Mouse (Mus musculus) midbrain, embryonic 16.5 days (tissue): ENCODE measurements around the gene Samd5. TPM values are rescaled to one million over a fixed set of nuclear protein-coding genes. Genes with fewer than 3 reads are reported as not detected.

ENCODE experiments used
- ATAC-seq: fragments of 200-750 bp; cut with Nextera tagmentation; 2 replicates; pipeline ENCODE4 v1.8.0; 2017; ENCODE audit warnings: moderate TSS enrichment
- H3K27ac ChIP-seq: fragments of 300-500 bp; sonication (generic); 2 replicates; pipeline ENCODE4 v1.5.1; 2014; ENCODE audit warnings: mild to moderate bottlenecking, low read length, mixed read lengths
- H3K27me3 ChIP-seq: fragments of 300-500 bp; sonication (generic); 2 replicates; pipeline ENCODE4 v1.6.1; 2014; ENCODE audit warnings: low read depth, low read length, mixed read lengths; ENCODE audit not compliant: control insufficient read depth, insufficient read depth
- H3K36me3 ChIP-seq: fragments of 300-500 bp; sonication (generic); 2 replicates; pipeline ENCODE4 v1.6.1; 2014; ENCODE audit warnings: mild to moderate bottlenecking, low read length, moderate library complexity, mixed read lengths; ENCODE audit not compliant: control insufficient read depth, insufficient read depth
- H3K4me1 ChIP-seq: fragments of 300-500 bp; sonication (generic); 2 replicates; pipeline ENCODE4 v1.6.1; 2014; ENCODE audit warnings: mild to moderate bottlenecking, low read length, mixed read lengths; ENCODE audit not compliant: control insufficient read depth, insufficient read depth
- H3K4me2 ChIP-seq: fragments of 300-500 bp; sonication (generic); 2 replicates; pipeline ENCODE4 v1.6.1; 2014; ENCODE audit warnings: mild to moderate bottlenecking, low read length, mixed read lengths
- H3K4me3 ChIP-seq: fragments of 300-500 bp; sonication (generic); 2 replicates; pipeline ENCODE4 v1.5.1; 2014; ENCODE audit warnings: low read depth, mild to moderate bottlenecking, low read length, moderate library complexity, mixed read lengths
- H3K9ac ChIP-seq: fragments of 300-500 bp; sonication (generic); 2 replicates; pipeline ENCODE4 v1.6.1; 2014; ENCODE audit warnings: low read depth, low read length, mixed read lengths
- H3K9me3 ChIP-seq: fragments of 300-500 bp; sonication (generic); replicated peaks from 2 replicates; pipeline ENCODE4 v1.6.1; 2014; ENCODE audit warnings: mild to moderate bottlenecking, low read length, mixed read lengths; ENCODE audit not compliant: control insufficient read depth, poor library complexity, severe bottlenecking
- WGBS: fragments of 180-500 bp; shearing (Covaris S2); extraction: QIAGEN DNeasy Blood & Tissue Kit; methylation state at CpG from one replicate; pipeline ENCODE4 v1.1.7; 2014; 5-methylcytosine and 5-hydroxymethylcytosine counted together
- polyA plus RNA-seq: library from polyadenylated mRNA; unstranded; fragments of >200 nt; fragmentation: Nextera tagmentation; extraction: Ambion mirVana; gene quantifications from 2 replicates; pipeline ENCODE4 v1.2.1, GENCODE M21; 2015

Gene Samd5
- polyA plus RNA-seq, 1 experiment from 2014 or later = 7.7 TPM

GRCm38 (mm10) chr10:9574135-9574534 is 100.9 kb downstream of the Samd5 start:
- H3K9me3 ChIP-seq = no peaks in the 10 kb centered on the region
- no peaks in the 10 kb centered on the region for H3K36me3 ChIP-seq
- WGBS = 94% methylated on average over 4 of the region's 4 CpGs
- no peaks in the 10 kb centered on the region for H3K27me3 ChIP-seq
- H3K27ac ChIP-seq = no peak overlapping the region
- H3K4me3 ChIP-seq = no peak overlapping the region
- no peak for ATAC-seq
- no peak overlapping the region for H3K4me2 ChIP-seq
- peaks cover 7% of the 10 kb centered on the region for H3K4me1 ChIP-seq
- H3K9ac ChIP-seq = no peak overlapping the region

Other genes starting within 250 kb of the Samd5 start
- gene Stxbp5, start 225.9 kb upstream of the Samd5 start, polyA plus RNA-seq = 8.8 and 9.8 TPM in 2 replicates